Mouse (Mus musculus) heart, embryonic 16.5 days (tissue): ENCODE results near the gene Rrp12. TPM values are rescaled to one million over a fixed set of nuclear protein-coding genes. Genes with fewer than 3 reads are reported as not detected.

Experiments
- ATAC-seq: fragments of 200-750 bp; cut with Nextera tagmentation; replicated peaks from 2 replicates; pipeline ENCODE4 v1.8.0; 2017; ENCODE audit warnings: moderate number of reproducible peaks; ENCODE audit not compliant: insufficient read depth, low FRiP score; ENCODE audit errors: extremely low read depth
- H3K27ac ChIP-seq: fragments of 300-500 bp; sonication (generic); 2 replicates; pipeline ENCODE4 v1.5.1; 2014; ENCODE audit warnings: mild to moderate bottlenecking, low read length, control low read depth, moderate library complexity
- H3K27me3 ChIP-seq: fragments of 300-500 bp; sonication (generic); 2 replicates; pipeline ENCODE4 v1.6.1; 2014; ENCODE audit warnings: low read length, mixed read lengths; ENCODE audit not compliant: control insufficient read depth, insufficient read depth
- H3K36me3 ChIP-seq: fragments of 300-500 bp; sonication (generic); 2 replicates; pipeline ENCODE4 v1.6.1; 2014; ENCODE audit not compliant: control insufficient read depth, insufficient read depth
- H3K4me1 ChIP-seq: fragments of 300-500 bp; sonication (generic); 2 replicates; pipeline ENCODE4 v1.6.1; 2014; ENCODE audit warnings: low read length, mixed read lengths; ENCODE audit not compliant: control insufficient read depth, insufficient read depth
- H3K4me2 ChIP-seq: fragments of 300-500 bp; sonication (generic); 2 replicates; pipeline ENCODE4 v1.6.1; 2014; ENCODE audit warnings: low read depth, mild to moderate bottlenecking, control low read depth, low read length
- H3K4me3 ChIP-seq: fragments of 300-500 bp; sonication (generic); 2 replicates; pipeline ENCODE4 v1.5.1; 2014; ENCODE audit warnings: mild to moderate bottlenecking, control low read depth, low read length
- H3K9ac ChIP-seq: fragments of 300-500 bp; sonication (generic); 2 replicates; pipeline ENCODE4 v1.6.1; 2014; ENCODE audit warnings: low read length, control low read depth
- H3K9me3 ChIP-seq: fragments of 300-500 bp; sonication (generic); replicated peaks from 2 replicates; pipeline ENCODE4 v1.6.1; 2016; ENCODE audit warnings: low read length; ENCODE audit not compliant: control insufficient read depth
- WGBS: fragments of 180-500 bp; shearing (Covaris S2); extraction: QIAGEN DNeasy Blood & Tissue Kit; methylation state at CpG from one replicate; pipeline ENCODE4 v1.1.7; 2014; 5-methylcytosine and 5-hydroxymethylcytosine counted together
- polyA plus RNA-seq: library from polyadenylated mRNA; unstranded; fragments of >200 nt; fragmentation: Nextera tagmentation; extraction: Ambion mirVana; gene quantifications from 2 replicates; pipeline ENCODE4 v1.2.1, GENCODE M21; 2015

Rrp12 gene
- polyA plus RNA-seq, 1 experiment from 2014 or later, result 10.0 TPM

GRCm38 (mm10) chr19:41829381-41830105, 66.4 kb downstream of the Rrp12 start, which contains the start of gene Frat1:
TSS of gene Frat1 (plus strand) at chr19:41829970.
- Histone ChIP-seq H3K27ac (peak within 1 kb of the TSS; percentile 89), H3K36me3 (no peaks in the 10 kb centered on the region), H3K9me3 (no peaks in the 10 kb centered on the region), H3K27me3 (peaks cover 8% of the 10 kb centered on the region; the same call in 1 of the 2 replicates), H3K9ac (peak within 1 kb of the TSS; percentile 81), H3K4me2 (peak within 1 kb of the TSS; percentile 98), H3K4me3 (peak within 1 kb of the TSS; percentile 78), H3K4me1 (peaks cover 9% of the 10 kb centered on the region; the same call in 1 of the 2 replicates)
- ATAC-seq, result peak; percentile 88
- 1% methylated on average over 39 of the region's 39 CpGs for WGBS

DNA sequence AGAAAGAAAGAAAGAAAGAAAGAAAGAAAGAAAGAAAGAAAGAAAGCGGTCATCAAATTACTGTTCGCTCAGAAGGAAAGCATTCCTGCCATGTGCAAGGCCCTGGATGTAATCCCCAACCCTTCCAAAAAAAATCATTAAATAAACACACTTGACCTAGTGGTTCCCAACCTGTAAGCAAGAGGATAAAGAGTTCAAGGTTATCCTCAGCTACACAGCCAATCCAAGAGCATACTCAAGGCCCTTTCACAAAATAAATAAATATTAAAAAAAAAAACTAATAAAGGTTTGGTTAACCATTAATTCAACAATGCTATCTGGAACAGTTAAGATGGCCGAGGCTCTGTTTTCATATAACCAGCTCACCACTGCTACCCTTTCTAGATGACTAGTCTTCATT, 67.0 kb downstream of the Rrp12 start:
- Histone ChIP-seq H3K4me2 (peak overlapping the region; percentile 98), H3K9me3 (no peaks in the 10 kb centered on the region), H3K36me3 (no peaks in the 10 kb centered on the region), H3K4me1 (peaks cover 9% of the 10 kb centered on the region; the same call in 1 of the 2 replicates), H3K27ac (no peak overlapping the region), H3K9ac (no peak overlapping the region), H3K27me3 (peaks cover 8% of the 10 kb centered on the region; the same call in 1 of the 2 replicates), H3K4me3 (peak overlapping the region; percentile 78)
- no peak for ATAC-seq
- WGBS, result 69% methylated on average over 3 of the region's 3 CpGs

DNA sequence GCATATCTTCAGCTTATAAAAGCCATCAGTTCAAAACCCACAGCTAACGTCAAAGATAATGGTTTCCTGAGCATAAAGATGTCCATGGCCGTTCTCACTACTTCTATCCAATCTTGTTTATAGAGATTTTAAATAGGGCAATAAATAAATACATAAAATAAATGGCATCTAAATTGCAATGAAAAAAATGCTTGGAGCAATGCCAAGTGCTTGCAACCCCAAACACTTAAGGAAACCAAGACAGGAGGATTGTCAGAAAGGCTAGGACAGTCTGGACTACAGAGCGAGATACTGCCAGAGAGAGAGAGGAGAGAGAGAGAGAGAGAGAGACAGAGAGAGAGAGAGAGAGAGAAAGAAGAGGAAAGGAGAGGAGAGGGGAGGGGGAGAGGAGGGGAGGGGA, 69.4 kb downstream of the Rrp12 start:
- H3K36me3 ChIP-seq, result no peaks in the 10 kb centered on the region
- 68% methylated on average over 3 of the region's 3 CpGs for WGBS

GRCm38 (mm10) chr19:41824950-41825349, 71.0 kb downstream of the Rrp12 start:
- H3K27me3 ChIP-seq, result no peaks in the 10 kb centered on the region
- ATAC-seq, result no peak
- H3K4me3 ChIP-seq, result no peak overlapping the region
- WGBS, result 75% methylated on average over 5 of the region's 5 CpGs
- no peaks in the 10 kb centered on the region for H3K9me3 ChIP-seq
- no peak overlapping the region for H3K9ac ChIP-seq
- H3K4me1 ChIP-seq, result 0 out of 2 replicates have a peak, but pooled peaks cover 3% of the 10 kb centered on the region
- H3K36me3 ChIP-seq, result no peaks in the 10 kb centered on the region
- H3K27ac ChIP-seq, result no peak overlapping the region
- H3K4me2 ChIP-seq, result no peak overlapping the region

More for the DNA sequence above, 69.4 kb downstream of the Rrp12 start:
- Histone ChIP-seq H3K27ac (no peak overlapping the region), H3K9me3 (no peaks in the 10 kb centered on the region), H3K4me3 (no peak overlapping the region), H3K4me1 (peaks cover 5% of the 10 kb centered on the region; the same call in 1 of the 2 replicates), H3K9ac (no peak overlapping the region), H3K4me2 (no peak overlapping the region), H3K27me3 (no peaks in the 10 kb centered on the region)
- no peak for ATAC-seq

DNA sequence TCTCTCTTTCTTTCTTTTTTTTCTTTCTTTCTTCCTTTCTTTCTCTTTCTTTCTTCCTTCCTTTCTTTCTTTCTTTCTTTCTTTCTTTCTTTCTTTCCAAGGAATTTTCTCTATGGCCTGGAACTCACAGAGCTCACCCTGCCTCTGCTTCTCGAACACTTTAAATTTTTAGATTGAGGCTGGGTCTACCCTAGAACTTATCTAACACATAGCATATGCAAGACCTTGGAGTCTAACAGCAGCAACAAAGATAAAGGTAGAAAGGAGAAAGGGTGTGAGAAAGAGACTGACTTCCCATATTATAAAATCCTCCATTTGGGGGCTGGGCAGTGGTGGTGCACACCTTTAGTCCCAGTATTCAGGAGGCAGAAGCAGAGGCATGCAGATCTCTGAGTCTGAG, 73.4 kb downstream of the Rrp12 start:
- no peaks in the 10 kb centered on the region for H3K9me3 ChIP-seq
- WGBS, result 70% methylated on average over 1 of the region's 1 CpGs
- H3K36me3 ChIP-seq, result no peaks in the 10 kb centered on the region
- H3K4me3 ChIP-seq, result no peak overlapping the region
- no peak overlapping the region for H3K27ac ChIP-seq
- no peaks in the 10 kb centered on the region for H3K27me3 ChIP-seq
- no peak overlapping the region for H3K9ac ChIP-seq
- H3K4me1 ChIP-seq, result peaks cover 4% of the 10 kb centered on the region; the same call in 1 of the 2 replicates
- ATAC-seq, result no peak
- H3K4me2 ChIP-seq, result no peak overlapping the region

DNA sequence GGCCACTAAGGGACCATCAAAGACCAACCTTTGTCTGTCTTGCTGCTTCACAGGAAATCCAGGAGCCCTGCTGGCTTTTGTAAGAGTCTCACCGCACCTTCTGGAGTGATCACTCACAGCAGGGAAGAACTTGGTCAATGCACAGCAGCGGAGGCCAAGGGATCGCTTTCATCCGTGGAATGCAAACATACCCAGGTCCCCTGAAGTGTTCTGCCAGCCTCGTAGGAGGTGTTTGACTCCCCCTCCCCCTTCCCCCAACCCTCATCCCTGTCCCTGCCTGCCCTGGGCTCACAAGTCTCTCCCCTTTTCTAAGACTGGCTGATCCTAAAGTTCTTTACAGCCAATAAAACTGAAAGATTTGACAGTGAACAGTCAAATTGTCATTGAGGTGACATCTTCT, 74.5 kb downstream of the Rrp12 start:
- no peaks in the 10 kb centered on the region for H3K9me3 ChIP-seq
- ATAC-seq, result no peak
- peaks cover 12% of the 10 kb centered on the region for H3K4me1 ChIP-seq
- H3K27ac ChIP-seq, result no peak overlapping the region
- no peak overlapping the region for H3K4me2 ChIP-seq
- no peak overlapping the region for H3K4me3 ChIP-seq
- H3K36me3 ChIP-seq, result no peaks in the 10 kb centered on the region
- 22% methylated on average over 5 of the region's 5 CpGs for WGBS
- H3K9ac ChIP-seq, result no peak overlapping the region
- no peaks in the 10 kb centered on the region for H3K27me3 ChIP-seq

DNA sequence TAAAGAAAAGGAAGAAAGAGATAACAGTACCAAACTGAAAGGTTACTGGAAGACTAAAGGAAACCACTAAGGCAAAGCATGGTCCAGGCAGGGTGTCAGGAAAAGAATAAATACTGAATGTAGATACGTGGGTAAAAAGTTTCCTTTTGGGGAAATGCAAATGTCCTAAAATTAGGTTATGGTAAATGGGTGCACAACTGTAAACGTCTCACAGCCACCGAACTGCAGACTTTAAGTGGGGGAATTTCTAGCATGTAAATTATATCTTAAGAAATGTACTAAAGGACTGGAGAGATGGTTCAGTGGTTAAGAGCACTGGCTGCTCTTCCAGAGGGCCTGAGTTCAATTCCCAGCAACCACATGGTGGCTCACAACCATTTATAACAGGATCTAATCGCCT, 77.2 kb downstream of the Rrp12 start:
- ATAC-seq, result no peak
- Histone ChIP-seq H3K27ac (no peak overlapping the region), H3K36me3 (no peaks in the 10 kb centered on the region), H3K9ac (no peak overlapping the region), H3K9me3 (no peaks in the 10 kb centered on the region), H3K4me2 (no peak overlapping the region), H3K4me3 (no peak overlapping the region), H3K4me1 (peaks cover 12% of the 10 kb centered on the region), H3K27me3 (no peaks in the 10 kb centered on the region)
- 85% methylated on average over 4 of the region's 4 CpGs for WGBS

DNA sequence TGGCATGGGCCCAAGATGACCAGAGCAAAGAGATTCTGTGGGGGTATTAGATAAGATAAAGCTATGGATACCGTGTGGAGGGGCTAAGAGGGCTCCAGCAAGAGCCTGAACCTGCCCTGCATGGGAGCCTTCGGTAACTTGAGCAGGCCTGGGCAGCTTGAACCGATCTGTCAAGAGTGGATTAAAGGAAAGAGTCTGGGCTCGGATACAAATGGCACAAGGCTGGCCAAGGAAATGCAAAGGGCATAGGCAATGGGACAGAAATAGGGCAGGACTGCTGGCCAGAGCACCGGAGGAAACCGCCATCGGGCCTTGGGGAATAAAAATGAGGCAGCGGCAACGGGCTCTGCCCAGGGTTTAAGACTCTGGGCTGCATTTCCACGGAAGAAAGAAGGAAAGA, 78.6 kb downstream of the Rrp12 start:
- 31% methylated on average over 10 of the region's 10 CpGs for WGBS
- H3K27ac ChIP-seq, result peak overlapping the region; percentile 4; the same call in 1 of the 2 replicates
- no peak overlapping the region for H3K9ac ChIP-seq
- H3K4me1 ChIP-seq, result peaks cover 12% of the 10 kb centered on the region
- H3K9me3 ChIP-seq, result no peaks in the 10 kb centered on the region
- H3K27me3 ChIP-seq, result no peaks in the 10 kb centered on the region
- no peaks in the 10 kb centered on the region for H3K36me3 ChIP-seq
- H3K4me2 ChIP-seq, result no peak overlapping the region
- H3K4me3 ChIP-seq, result no peak overlapping the region
- ATAC-seq, result no peak

- Histone ChIP-seq H3K36me3 (no peaks in the 10 kb centered on the region), H3K9me3 (no peaks in the 10 kb centered on the region), H3K4me3 (no peak overlapping the region), H3K27me3 (no peaks in the 10 kb centered on the region), H3K9ac (no peak overlapping the region), H3K27ac (peak overlapping the region; percentile 4; the same call in 1 of the 2 replicates), H3K4me1 (peaks cover 12% of the 10 kb centered on the region), H3K4me2 (no peak overlapping the region)
- no peak for ATAC-seq
- WGBS, result 41% methylated on average over 5 of the region's 5 CpGs
Observed at GRCm38 (mm10) chr19:41816915-41817314, 79.1 kb downstream of the Rrp12 start.
